Mouse (Mus musculus) adipocyte (in vitro differentiated cells): ENCODE results near the gene Adamtsl5.
"Not testable (repeated sequence)": the region's sequence is repeated elsewhere in the genome, so short reads cannot be mapped to it uniquely, and the experiment has no call there.

Experiments
- DNase-seq: peaks from one replicate; pipeline ENCODE4 v3.0.0-alpha.2; 2016; ENCODE audit warnings: low spot score

Gene Adamtsl5

GRCm38 (mm10) chr10:80371983-80372382 is 23.8 kb upstream of the Adamtsl5 start:
- no peak for DNase-seq

DNA sequence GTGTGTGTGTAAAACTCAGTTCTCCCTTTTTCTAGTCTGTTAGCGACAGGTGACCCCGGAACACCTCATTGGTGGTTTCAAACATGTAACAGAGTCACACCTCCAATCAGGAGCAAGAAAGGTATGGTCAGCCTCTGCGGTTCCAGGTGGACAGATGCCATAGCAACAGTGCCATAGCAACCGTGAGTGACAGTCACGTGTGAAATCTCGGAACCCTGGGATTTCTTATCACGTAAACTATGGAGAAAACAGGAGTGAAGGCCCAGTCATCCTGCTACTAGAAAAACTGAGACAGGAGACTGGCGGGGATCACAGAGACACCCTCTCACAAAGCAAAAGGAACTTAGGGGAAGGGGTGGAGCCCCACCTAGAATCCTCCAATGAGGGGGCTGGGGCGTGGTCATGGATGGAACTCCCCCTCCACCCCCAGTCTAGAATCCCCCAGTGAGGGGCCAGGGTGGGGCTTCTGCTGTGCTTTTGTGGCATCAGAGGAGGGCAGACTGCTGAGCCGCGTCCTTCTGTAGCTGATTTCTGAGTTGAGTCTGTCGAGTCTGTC is 23.3 kb upstream of the Adamtsl5 start:
- no peak for DNase-seq

GRCm38 (mm10) chr10:80369995-80370747 is 22.0 kb upstream of the Adamtsl5 start:
- DNase-seq = no peak

GRCm38 (mm10) chr10:80368392-80368791 is 20.2 kb upstream of the Adamtsl5 start:
- no peak for DNase-seq

GRCm38 (mm10) chr10:80367954-80368353 is 19.7 kb upstream of the Adamtsl5 start:
- no peak for DNase-seq

GRCm38 (mm10) chr10:80365736-80366135 is 17.5 kb upstream of the Adamtsl5 start:
- DNase-seq = no peak

DNA sequence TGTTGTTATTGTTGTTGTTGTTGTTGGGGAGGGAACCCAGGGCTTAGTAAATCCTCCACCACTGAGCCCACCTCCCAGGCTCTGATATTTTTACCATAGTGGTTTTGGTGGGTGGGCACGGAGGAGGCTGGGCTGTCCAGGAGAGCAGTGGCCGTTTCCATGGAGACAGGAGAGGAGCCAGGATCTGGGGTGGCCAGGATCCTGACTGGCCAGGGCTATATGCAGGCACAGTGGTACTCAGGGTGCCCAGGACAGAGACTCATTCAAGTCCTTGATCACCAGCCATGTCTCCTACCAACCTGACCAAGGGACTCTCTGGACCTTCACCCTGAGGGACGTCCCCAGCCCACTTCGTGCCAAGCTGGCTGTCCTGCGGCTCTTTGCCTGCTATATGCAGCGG is 15.5 kb upstream of the Adamtsl5 start:
- no peak for DNase-seq

DNA sequence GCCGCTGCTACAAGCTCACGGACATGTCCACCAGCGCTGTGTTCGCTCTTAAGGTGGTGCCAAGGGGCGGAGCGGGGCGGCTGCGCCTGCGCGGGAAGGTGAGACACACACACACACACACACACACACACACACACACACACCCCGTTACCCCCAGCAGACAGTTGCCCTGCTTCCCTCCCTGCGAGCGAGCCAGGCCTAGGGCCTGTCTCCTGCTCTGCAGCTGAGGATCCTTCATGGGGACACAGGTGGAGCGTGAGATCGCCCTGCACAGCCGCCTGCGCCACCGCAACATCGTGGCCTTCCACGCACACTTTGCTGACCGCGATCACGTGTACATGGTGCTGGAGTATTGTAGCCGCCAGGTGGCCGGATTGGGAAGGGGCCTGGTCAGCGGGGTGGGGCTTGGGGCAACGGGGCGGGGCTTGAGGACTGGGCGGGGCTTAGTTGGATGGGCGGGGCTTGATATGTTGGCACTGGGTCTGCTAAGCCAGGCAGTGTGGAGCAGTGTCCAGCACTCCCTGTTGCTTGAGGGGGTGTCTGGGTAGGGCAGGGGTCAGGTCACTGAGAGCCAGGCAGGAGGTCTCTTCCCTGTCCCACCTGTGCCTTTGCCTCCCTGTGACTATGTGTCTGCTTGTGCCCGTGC is 9.9 kb upstream of the Adamtsl5 start:
- DNase-seq = no peak

DNA sequence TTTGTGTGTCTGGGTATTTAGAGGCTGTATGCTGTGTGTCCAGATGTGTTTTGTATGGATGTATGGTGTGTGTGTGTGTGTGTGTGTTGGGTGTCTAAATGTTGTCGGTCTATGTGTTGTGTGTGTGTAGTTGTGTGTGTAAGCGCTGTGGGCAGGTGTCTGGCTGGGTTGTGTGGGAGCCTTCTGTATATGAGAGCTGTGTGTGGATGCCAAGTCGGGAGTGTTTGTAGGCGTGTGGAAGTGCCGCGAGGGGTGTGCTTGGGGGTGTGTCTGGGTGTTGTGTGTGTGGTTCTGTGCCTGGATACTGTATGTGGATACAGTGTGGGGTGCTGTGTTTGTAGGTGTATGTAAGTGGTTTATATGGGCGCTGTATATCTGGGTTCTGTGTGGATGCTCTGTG is 9.1 kb upstream of the Adamtsl5 start:
- DNase-seq = no peak

DNA sequence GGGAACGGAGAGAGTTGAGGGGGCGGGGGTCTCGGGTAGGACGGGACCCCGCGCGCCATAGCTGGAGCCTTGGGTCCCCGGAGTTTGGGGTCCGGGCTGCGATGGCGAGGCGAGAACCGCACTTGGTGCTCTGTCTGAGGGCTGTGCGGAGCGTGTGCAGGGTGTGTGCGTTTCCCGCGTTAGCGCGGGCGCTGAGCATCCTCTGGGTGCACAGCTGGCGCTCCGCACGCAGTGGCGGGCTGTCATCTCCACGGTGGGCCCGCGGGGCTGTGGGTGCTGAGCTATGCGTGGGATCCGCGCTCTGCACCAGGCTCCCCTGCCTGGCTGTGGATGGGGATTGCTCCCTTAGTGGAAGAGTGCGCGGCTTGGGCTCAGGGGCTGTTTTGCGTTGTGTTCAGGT is 8.5 kb upstream of the Adamtsl5 start:
- DNase-seq = no peak

DNA sequence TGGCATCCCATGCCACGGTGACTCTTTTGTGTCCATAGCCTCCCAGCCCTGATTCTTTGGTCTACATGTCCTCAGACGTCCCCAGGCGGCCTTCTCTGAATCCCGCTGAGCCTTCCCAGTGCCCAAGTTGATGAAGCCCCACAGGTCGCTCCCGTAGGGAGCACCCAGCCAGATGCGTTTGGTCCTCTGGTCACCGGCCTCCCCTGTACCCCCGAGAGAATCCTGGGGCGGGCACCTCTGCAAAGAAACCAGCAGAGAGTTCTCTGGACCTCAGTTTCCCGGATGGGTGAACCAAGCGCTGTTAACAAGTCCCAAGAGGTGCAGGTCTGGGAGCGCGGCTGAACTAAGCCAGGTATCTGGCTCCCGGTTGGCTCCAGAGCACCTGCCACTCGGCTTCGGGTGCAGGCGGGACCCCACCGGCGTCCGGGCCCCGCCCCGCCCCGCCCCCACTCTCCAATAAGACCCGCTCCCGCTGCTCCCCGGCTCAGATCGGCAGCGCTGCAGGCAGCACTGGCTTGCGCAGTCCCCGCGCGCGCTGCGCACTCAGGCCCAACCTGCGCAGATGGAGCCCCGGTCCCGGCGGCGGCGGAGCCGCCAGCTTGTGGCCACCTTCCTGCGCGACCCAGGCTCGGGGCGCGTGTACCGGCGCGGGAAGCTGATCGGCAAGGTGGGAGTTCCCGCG is 7.9 kb upstream of the Adamtsl5 start, which contains the start of gene Plk5:
Plk5 (plus strand) TSS at position 459 of the 682 bp plus-strand sequence.
- DNase-seq = no peak

DNA sequence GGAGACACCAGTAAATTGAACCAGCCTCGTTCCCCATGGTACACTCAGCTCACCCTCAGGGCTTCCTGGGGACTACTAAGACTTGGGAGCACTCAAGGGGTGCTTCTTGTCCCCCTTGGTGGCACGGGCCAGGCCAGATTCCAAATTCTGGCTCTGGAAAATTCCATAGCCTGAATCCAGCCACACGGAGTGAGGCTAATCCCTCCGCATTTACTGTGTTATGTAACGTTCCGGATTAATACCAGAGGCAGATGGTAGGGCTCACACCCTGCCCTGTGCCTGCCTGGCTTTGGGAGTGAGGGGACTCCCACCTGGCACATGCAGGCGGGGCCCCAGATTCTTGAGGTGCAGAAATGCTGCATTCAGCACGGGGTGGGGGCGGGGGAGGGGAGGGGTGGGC is 7.2 kb upstream of the Adamtsl5 start:
- DNase-seq = no peak

- DNase-seq = no peak
Observed at GRCm38 (mm10) chr10:80352727-80353126, 4.5 kb upstream of the Adamtsl5 start.

GRCm38 (mm10) chr10:80351896-80352295 is 3.7 kb upstream of the Adamtsl5 start:
- DNase-seq = no peak

GRCm38 (mm10) chr10:80350292-80350691 is 2.1 kb upstream of the Adamtsl5 start:
- peak; percentile 81 for DNase-seq

- no peak for DNase-seq
Observed at GRCm38 (mm10) chr10:80348981-80349380, 769 bp upstream of the Adamtsl5 start.

- DNase-seq = no peak
Observed at GRCm38 (mm10) chr10:80347514-80347967, 671 bp downstream of the Adamtsl5 start.

DNA sequence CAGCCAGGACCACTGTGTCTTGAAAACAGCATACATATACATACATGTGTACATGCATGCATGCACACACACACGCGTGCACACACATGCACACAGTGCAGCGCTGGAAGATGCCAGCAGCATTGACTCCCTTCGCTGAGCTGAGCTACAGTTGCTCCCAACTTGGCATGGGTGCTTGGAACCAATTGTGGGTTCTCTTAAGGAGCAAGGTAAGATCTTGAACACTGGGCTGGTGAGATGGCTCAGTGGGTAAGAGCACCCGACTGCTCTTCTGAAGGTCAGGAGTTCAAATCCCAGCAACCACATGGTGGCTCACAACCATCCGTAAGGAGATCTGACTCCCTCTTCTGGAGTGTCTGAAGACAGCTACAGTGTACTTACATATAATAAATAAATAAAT is 2.3 kb downstream of the Adamtsl5 start:
- not testable (repeated sequence) for DNase-seq

DNA sequence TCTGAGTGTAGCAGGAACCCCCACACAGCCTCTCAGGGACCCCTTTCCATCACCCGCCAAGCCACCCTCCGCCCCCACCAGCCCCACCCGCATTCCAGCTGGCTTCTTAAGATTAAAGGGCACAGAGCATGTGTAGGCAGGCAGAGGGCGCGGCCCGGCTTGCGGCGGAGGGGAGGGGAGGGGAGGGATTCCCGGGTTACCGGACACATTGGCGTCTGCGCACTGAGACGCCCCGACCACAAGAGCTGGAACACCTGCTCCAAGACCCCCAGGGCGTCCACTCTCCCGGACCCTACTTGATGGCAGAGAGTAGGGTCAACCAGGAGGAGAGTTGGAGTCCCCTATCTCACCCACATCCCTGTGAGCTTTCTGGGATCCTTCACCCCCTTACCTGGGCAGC is 3.1 kb downstream of the Adamtsl5 start:
- DNase-seq = no peak

DNA sequence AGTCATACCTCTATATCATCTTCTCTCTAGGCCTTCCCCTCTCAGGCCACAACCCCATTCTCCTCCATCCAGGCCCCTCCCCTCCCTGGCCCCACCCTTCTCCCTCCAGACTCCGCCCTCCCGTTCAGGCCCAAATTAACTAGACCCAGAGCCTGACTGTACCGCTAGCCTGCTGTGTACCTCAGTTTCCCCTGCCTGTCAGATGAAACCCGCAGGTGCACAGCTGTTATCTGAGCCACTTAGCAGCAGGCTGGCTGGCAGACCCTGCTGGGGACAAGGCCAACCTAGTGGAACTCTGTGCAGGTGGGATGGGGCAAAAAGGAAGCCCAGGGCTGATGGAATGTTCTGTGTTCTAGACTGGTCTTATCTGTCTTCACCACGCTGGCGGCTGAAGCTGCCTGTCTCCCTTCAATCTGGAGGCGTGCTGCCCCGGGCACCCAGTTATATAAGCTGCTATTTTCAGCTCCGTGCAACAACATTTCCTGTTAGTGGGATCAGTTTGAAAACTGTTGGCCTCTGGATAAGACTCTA is 4.0 kb downstream of the Adamtsl5 start:
- DNase-seq = no peak

- no peak for DNase-seq
Observed at GRCm38 (mm10) chr10:80343425-80343895, 4.8 kb downstream of the Adamtsl5 start.

- no peak for DNase-seq
Observed at GRCm38 (mm10) chr10:80342749-80343424, 5.3 kb downstream of the Adamtsl5 start.
